In genomic region chr7:98875390-98875990, GRCm38 (mm10) we compare ENCODE assay signal across 12 mouse cellular contexts. TPM values are rescaled to one million over a fixed set of nuclear protein-coding genes. Genes with fewer than 3 reads are reported as not detected.
A peak's percentile ranks its signal among the peaks of the same experiment; 100 is the strongest.
DNase-seq lines count a peak whose midpoint lies in the region; ATAC-seq and TF ChIP-seq lines count a peak whose summit lies in the region.
"Had no signal": no experiment of that assay in that cellular context is flagged by ENCODE, and none has a peak within 500 bp of the region (broad histone marks: within the 10 kb centered on the region; RNA-seq: fewer than 3 reads in every experiment).

No protein-coding gene starts in this region.

- WGBS in stomach, embryonic 16.5 days, result 41% methylated on average over 13 of the region's 13 CpGs
- WGBS in stomach, postnatal 0 days, result 37% methylated on average over 13 of the region's 13 CpGs
- WGBS in hindbrain, embryonic 12.5 days, result 27% methylated on average over 12 of the region's 13 CpGs

- no peak overlapping the region for H3K4me2 ChIP-seq in stomach, embryonic 16.5 days (ENCODE audit: low read depth, low read length)
- no peak overlapping the region for H3K4me2 ChIP-seq in stomach, postnatal 0 days (replicated peaks; ENCODE audit: low read depth)
- no peak overlapping the region for H3K4me2 ChIP-seq in hindbrain, embryonic 12.5 days (replicated peaks)
- H3K4me2 ChIP-seq: neural tube, embryonic 13.5 days had no signal

- TF ChIP-seq CTCF in stomach, postnatal 0 days (IDR thresholded peaks at IDR 0.05; ENCODE audit: low read depth), result no peak

- TF ChIP-seq EP300 in stomach, postnatal 0 days (optimal IDR thresholded peaks at IDR 0.05), result no peak

- H3K36me3 ChIP-seq in stomach, embryonic 16.5 days (ENCODE audit: control insufficient read depth, insufficient read depth, low read length), result no peaks in the 10 kb centered on the region
- H3K36me3 ChIP-seq in stomach, postnatal 0 days (ENCODE audit: control insufficient read depth, insufficient read depth, low read length), result no peaks in the 10 kb centered on the region
- H3K36me3 ChIP-seq in hindbrain, embryonic 12.5 days, result no peaks in the 10 kb centered on the region
- H3K36me3 ChIP-seq: neural tube, embryonic 13.5 days had no signal

- H3K27me3 ChIP-seq in stomach, embryonic 16.5 days (ENCODE audit: control insufficient read depth, insufficient read depth, low read length), result no peaks in the 10 kb centered on the region; the same call in 1 of the 2 replicates
- H3K27me3 ChIP-seq in stomach, postnatal 0 days (ENCODE audit: control insufficient read depth, insufficient read depth, low read length), result no peaks in the 10 kb centered on the region
- H3K27me3 ChIP-seq in hindbrain, embryonic 12.5 days, result no peaks in the 10 kb centered on the region
- H3K27me3 ChIP-seq: neural tube, embryonic 13.5 days had no signal

- no peaks in the 10 kb centered on the region for H3K9me3 ChIP-seq in stomach, embryonic 16.5 days (replicated peaks; ENCODE audit: control insufficient read depth, low read length)
- H3K9me3 ChIP-seq in stomach, postnatal 0 days (ENCODE audit: control insufficient read depth, low read length), result no peaks in the 10 kb centered on the region
- no peaks in the 10 kb centered on the region for H3K9me3 ChIP-seq in hindbrain, embryonic 12.5 days (replicated peaks)
- H3K9me3 ChIP-seq: neural tube, embryonic 13.5 days had no signal

- DNase-seq in heart, postnatal 4 days, result peak; percentile 66
- no peak for DNase-seq in heart, adult 11 months
- no peak for DNase-seq in stomach, postnatal 0 days (ENCODE audit: low spot score)
- DNase-seq in urinary bladder, postnatal 4 days (ENCODE audit: low spot score in 2 of 2), result no peak
- DNase-seq: adrenal gland, postnatal 25 days; gastrocnemius, postnatal 10 days; kidney, adult 11 months had no signal

- H3K4me1 ChIP-seq in stomach, embryonic 16.5 days (ENCODE audit: control insufficient read depth, insufficient read depth, low read length), result peaks cover 14% of the 10 kb centered on the region
- H3K4me1 ChIP-seq in stomach, postnatal 0 days (replicated peaks; ENCODE audit: control insufficient read depth, insufficient read depth), result no peaks in the 10 kb centered on the region
- H3K4me1 ChIP-seq in hindbrain, embryonic 12.5 days, result peaks cover 22% of the 10 kb centered on the region

- H3K9ac ChIP-seq in stomach, embryonic 16.5 days (ENCODE audit: low read length), result no peak overlapping the region
- H3K9ac ChIP-seq in stomach, postnatal 0 days (ENCODE audit: low read length), result no peak overlapping the region
- 0 out of 2 replicates have a peak overlapping the region, but pooled peaks have one; percentile 4 for H3K9ac ChIP-seq in hindbrain, embryonic 12.5 days
- H3K9ac ChIP-seq: neural tube, embryonic 13.5 days had no signal

- no peak overlapping the region for H3K4me3 ChIP-seq in stomach, embryonic 16.5 days (replicated peaks; ENCODE audit: low read length)
- no peak overlapping the region for H3K4me3 ChIP-seq in stomach, postnatal 0 days (ENCODE audit: low read depth, low read length)
- no peak overlapping the region for H3K4me3 ChIP-seq in hindbrain, embryonic 12.5 days
- H3K4me3 ChIP-seq: neural tube, embryonic 13.5 days had no signal

- no peak overlapping the region for H3K27ac ChIP-seq in stomach, embryonic 16.5 days (ENCODE audit: low read length)
- no peak overlapping the region for H3K27ac ChIP-seq in stomach, postnatal 0 days (replicated peaks)
- no peak overlapping the region for H3K27ac ChIP-seq in hindbrain, embryonic 12.5 days
- H3K27ac ChIP-seq: macrophage; neural tube, embryonic 13.5 days had no signal

- peak; percentile 37; the same call in 1 of the 2 replicates for ATAC-seq in stomach, embryonic 16.5 days (ENCODE audit: insufficient read depth, low FRiP score)
- ATAC-seq in stomach, postnatal 0 days (ENCODE audit: low FRiP score, low TSS enrichment), result no peak; the same call in 1 of the 2 replicates
- ATAC-seq in hindbrain, embryonic 12.5 days (ENCODE audit: low FRiP score), result no peak
- no peak for ATAC-seq in erythroblast, adult 5-6 weeks (replicated peaks; ENCODE audit: low FRiP score, poor library complexity, severe bottlenecking)

RNA-seq across cellular contexts. Expression of gene Wnt11, which starts 40.6 kb away (rescaled TPM):
- 1 to 10 TPM; 4.4 to 5.7 TPM for total RNA-seq in heart, postnatal 4 days (2021)
- polyA plus RNA-seq in stomach, embryonic 16.5 days (2015; fragmentation: Nextera tagmentation; extraction: Ambion mirVana), result 4.7 and 5.8 TPM in 2 replicates
- polyA plus RNA-seq in stomach, postnatal 0 days (2015; fragmentation: Nextera tagmentation; extraction: Ambion mirVana), result 9.7 and 10.8 TPM in 2 replicates
- polyA plus RNA-seq in hindbrain, embryonic 12.5 days (2016; fragmentation: Nextera tagmentation; extraction: Ambion mirVana), result 14.7 and 16.5 TPM in 2 replicates
- not detected in 2 replicates for total RNA-seq in erythroblast, adult 5-6 weeks (2015; ENCODE audit: low replicate concordance)
- not detected in 2 replicates for total RNA-seq in erythroblast, adult 5-6 weeks (2017; ENCODE audit: low replicate concordance)
- polyA plus RNA-seq: macrophage had no signal
